Mouse (Mus musculus) stomach, postnatal 0 days (tissue): ENCODE measurements around the gene Hadhb.
A peak's percentile ranks its signal among the peaks of the same experiment; 100 is the strongest.

Experiments
- CTCF ChIP-seq: IDR thresholded peaks from 2 replicates; pipeline ENCODE4 v1.5.1; 2016; ENCODE audit warnings: antibody characterized with exemption, low read depth, mild to moderate bottlenecking, moderate library complexity
- EP300 ChIP-seq: optimal IDR thresholded peaks from 2 replicates; pipeline ENCODE3; 2016; ENCODE audit warnings: antibody characterized with exemption

GRCm38 (mm10) chr5:30192452-30192851, 37.4 kb downstream of the Hadhb start:
- TF ChIP-seq CTCF (peak; percentile 66), EP300 (no peak)
